Mouse (Mus musculus): ENCODE measurements around the gene Gga2. TPM values are rescaled to one million over a fixed set of nuclear protein-coding genes. Genes with fewer than 3 reads are reported as not detected.

The Gga2 gene
- total and polyA plus RNA-seq, 2 experiments from 2014 or later, result 25.5 to 29.8 TPM

DNA sequence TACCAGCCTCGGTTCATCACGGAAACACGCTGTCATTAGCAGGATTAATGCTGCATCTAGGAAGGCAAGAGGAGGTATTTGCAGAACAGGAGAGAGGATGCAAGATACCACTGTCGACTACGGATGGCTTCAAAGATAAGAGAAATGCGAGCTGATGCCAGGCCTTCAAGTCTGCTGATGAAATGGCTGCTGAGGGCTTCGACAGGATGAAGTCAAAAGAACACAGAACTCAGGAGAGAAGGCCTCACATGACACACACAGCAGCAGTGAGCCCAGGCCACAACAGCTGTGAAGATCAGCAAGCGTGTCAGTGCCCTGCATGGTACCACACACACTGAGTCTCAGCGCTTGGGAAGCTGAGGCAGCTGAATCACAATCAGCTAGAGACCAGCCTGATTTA, 50.8 kb downstream of the Gga2 start:
- H3K27ac ChIP-seq (ENCODE audit: low read depth, low read length), result no peak overlapping the region
- no peaks in the 10 kb centered on the region for H3K27me3 ChIP-seq (ENCODE audit: insufficient read depth, low read length)
- no peak overlapping the region for H3K4me3 ChIP-seq (ENCODE audit: low read depth, low read length)
- TF ChIP-seq CTCF (IDR thresholded peaks at IDR 0.05; ENCODE audit: low read depth), result no peak
- 89% methylated on average over 9 of the region's 9 CpGs for WGBS
- H3K4me1 ChIP-seq (ENCODE audit: insufficient read depth), result no peaks in the 10 kb centered on the region
- no peak for DNase-seq
- no peak for ATAC-seq
- no peak overlapping the region for H3K9ac ChIP-seq
- no peak overlapping the region for H3K4me2 ChIP-seq (ENCODE audit: low read depth)
- peaks cover 27% of the 10 kb centered on the region for H3K36me3 ChIP-seq (ENCODE audit: insufficient read depth)
- H3K9me3 ChIP-seq (ENCODE audit: low read length), result no peaks in the 10 kb centered on the region

DNA sequence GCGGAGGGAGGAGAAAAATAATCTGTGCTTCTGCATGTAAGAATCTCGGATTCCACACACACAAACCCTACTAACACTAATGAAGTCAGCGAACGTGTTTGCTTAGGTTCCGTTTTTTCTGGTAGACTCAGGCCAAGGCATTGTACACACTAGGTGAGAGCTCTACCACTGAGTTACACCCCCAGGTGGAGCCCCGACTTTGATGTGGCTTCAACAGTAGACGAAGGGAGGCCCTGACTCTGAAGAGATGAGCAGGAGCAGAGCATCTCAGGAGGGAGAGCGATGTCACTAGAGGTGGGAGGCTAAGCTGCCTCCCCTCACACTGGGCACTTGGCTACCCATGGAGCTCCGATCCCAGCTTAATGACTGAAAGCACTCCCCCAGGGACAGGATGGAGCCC, 52.2 kb downstream of the Gga2 start:
- ATAC-seq (no peak), DNase-seq (no peak)
- Histone ChIP-seq H3K4me1 (ENCODE audit: insufficient read depth) (no peaks in the 10 kb centered on the region), H3K4me3 (ENCODE audit: low read depth, low read length) (no peak overlapping the region), H3K9ac (no peak overlapping the region), H3K27ac (ENCODE audit: low read depth, low read length) (no peak overlapping the region), H3K27me3 (ENCODE audit: insufficient read depth, low read length) (no peaks in the 10 kb centered on the region), H3K9me3 (ENCODE audit: low read length) (no peaks in the 10 kb centered on the region), H3K36me3 (ENCODE audit: insufficient read depth) (peaks cover 27% of the 10 kb centered on the region), H3K4me2 (ENCODE audit: low read depth) (no peak overlapping the region)
- TF ChIP-seq CTCF (IDR thresholded peaks at IDR 0.05; ENCODE audit: low read depth), result no peak
- WGBS, result 84% methylated on average over 9 of the region's 9 CpGs

DNA sequence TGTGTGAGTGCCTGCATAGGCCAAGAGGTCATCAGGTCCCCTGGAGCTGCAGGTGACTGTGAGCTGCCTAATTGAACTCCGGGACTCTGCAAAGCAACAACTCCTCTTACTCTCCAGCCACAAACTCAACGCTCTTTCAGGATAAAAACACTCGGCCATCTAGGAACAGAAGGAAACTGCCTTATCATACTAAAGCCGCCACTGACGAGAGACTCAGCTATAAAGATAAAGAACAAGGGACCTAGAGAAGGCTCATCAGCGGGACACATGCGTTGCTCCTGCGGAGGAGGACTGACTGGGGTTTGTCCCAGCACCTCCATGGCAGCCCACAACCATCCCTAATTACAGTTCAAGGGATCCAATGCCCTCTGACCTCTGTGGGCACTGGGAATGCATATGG, 52.8 kb downstream of the Gga2 start:
- H3K4me2 ChIP-seq (ENCODE audit: low read depth), result no peak overlapping the region
- H3K9me3 ChIP-seq (ENCODE audit: low read length), result no peaks in the 10 kb centered on the region
- H3K27me3 ChIP-seq (ENCODE audit: insufficient read depth, low read length), result no peaks in the 10 kb centered on the region
- H3K4me3 ChIP-seq (ENCODE audit: low read depth, low read length), result no peak overlapping the region
- H3K4me1 ChIP-seq (ENCODE audit: insufficient read depth), result no peaks in the 10 kb centered on the region
- DNase-seq, result no peak
- ATAC-seq, result no peak
- no peak overlapping the region for H3K9ac ChIP-seq
- H3K36me3 ChIP-seq (ENCODE audit: insufficient read depth), result peaks cover 22% of the 10 kb centered on the region
- no peak for TF ChIP-seq CTCF (IDR thresholded peaks at IDR 0.05; ENCODE audit: low read depth)
- H3K27ac ChIP-seq (ENCODE audit: low read depth, low read length), result no peak overlapping the region
- 88% methylated on average over 8 of the region's 8 CpGs for WGBS

DNA sequence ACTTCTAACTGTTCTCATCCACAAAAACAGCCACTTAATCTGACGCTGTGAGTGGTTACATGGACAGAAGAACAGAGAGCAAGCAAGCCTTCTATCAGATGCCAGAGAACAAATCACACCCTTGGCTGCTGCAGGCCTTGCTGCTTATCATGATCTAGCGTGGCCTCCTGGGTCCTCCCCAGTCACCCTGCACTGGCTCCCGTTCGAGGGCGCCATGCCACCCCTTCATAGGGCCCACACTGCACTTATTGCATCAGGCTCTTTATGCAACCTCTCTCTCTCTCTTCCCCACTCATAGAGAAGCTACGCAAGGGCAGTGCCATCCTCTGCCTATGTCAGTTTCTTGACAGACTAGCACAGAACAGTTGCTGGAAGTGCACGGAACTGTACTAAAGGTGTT, 54.9 kb downstream of the Gga2 start:
- H3K27ac ChIP-seq (ENCODE audit: low read depth, low read length), result no peak overlapping the region
- peaks cover 14% of the 10 kb centered on the region; the same call in 1 of the 2 replicates for H3K36me3 ChIP-seq (ENCODE audit: insufficient read depth)
- ATAC-seq (no peak), DNase-seq (no peak)
- H3K4me3 ChIP-seq (ENCODE audit: low read depth, low read length), result no peak overlapping the region
- TF ChIP-seq CTCF (IDR thresholded peaks at IDR 0.05; ENCODE audit: low read depth), result no peak
- WGBS, result 92% methylated on average over 7 of the region's 7 CpGs
- H3K9me3 ChIP-seq (ENCODE audit: low read length), result no peaks in the 10 kb centered on the region
- H3K4me1 ChIP-seq (ENCODE audit: insufficient read depth), result no peaks in the 10 kb centered on the region
- no peak overlapping the region for H3K4me2 ChIP-seq (ENCODE audit: low read depth)
- no peak overlapping the region for H3K9ac ChIP-seq
- H3K27me3 ChIP-seq (ENCODE audit: insufficient read depth, low read length), result no peaks in the 10 kb centered on the region

DNA sequence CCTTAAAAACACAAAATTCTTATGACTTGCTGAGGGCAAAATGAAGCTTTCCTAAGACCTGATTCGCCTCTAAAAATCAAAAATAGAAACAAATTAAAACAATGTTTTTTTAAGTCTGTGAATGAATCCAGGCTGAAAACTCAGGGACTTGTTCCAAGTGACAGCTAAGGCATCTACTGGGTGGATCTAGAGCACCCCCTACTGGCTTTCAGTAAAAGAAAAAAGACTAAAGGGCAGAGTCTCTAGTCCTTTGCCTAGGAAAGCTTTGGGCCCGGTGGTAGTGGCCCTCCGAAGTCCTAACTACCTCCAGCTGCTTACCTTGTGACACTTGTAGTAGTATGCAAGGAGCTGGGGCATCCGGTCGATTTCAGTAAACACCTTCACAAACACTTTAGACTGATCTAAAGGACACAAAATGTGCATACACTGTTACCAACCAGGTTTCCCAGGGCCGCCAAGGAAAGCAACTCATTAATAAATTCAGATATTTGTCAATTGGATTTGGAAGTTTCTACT, 57.1 kb downstream of the Gga2 start:
- TF ChIP-seq CTCF (IDR thresholded peaks at IDR 0.05; ENCODE audit: low read depth), result peak; percentile 76
- H3K4me1 ChIP-seq (ENCODE audit: insufficient read depth), result no peaks in the 10 kb centered on the region
- no peak overlapping the region for H3K4me2 ChIP-seq (ENCODE audit: low read depth)
- H3K27me3 ChIP-seq (ENCODE audit: insufficient read depth, low read length), result no peaks in the 10 kb centered on the region
- DNase-seq, result peak; percentile 81
- H3K4me3 ChIP-seq (ENCODE audit: low read depth, low read length), result no peak overlapping the region
- no peak overlapping the region for H3K9ac ChIP-seq
- no peaks in the 10 kb centered on the region for H3K9me3 ChIP-seq (ENCODE audit: low read length)
- H3K27ac ChIP-seq (ENCODE audit: low read depth, low read length), result no peak overlapping the region
- H3K36me3 ChIP-seq (ENCODE audit: insufficient read depth), result peaks cover 8% of the 10 kb centered on the region; the same call in 1 of the 2 replicates
- 64% methylated on average over 6 of the region's 6 CpGs for WGBS
- no peak for ATAC-seq

DNA sequence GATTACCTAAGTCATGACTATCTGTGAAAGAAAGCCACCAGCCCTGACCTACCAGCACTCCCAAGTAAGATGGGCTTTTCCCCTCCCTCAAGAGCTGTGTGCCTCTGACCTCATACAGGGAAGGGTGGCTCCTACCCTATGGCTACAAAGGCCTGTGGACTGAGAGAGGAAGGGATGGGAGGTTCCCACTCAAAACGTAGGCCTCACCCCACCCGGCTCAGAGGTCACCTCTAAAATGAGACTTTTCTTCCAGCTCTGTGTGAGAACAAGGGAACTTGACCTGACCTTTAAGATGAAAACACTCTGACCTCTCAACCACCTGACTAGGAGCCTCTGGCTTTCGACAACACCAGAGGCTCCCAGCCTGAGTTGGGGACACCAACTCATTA, 58.5 kb downstream of the Gga2 start:
- H3K9me3 ChIP-seq (ENCODE audit: low read length), result no peaks in the 10 kb centered on the region
- 89% methylated on average over 3 of the region's 3 CpGs for WGBS
- no peak overlapping the region for H3K4me3 ChIP-seq (ENCODE audit: low read depth, low read length)
- no peak for ATAC-seq
- DNase-seq, result no peak
- H3K9ac ChIP-seq, result no peak overlapping the region
- peaks cover 5% of the 10 kb centered on the region; the same call in 1 of the 2 replicates for H3K36me3 ChIP-seq (ENCODE audit: insufficient read depth)
- TF ChIP-seq CTCF (IDR thresholded peaks at IDR 0.05; ENCODE audit: low read depth), result no peak
- H3K27ac ChIP-seq (ENCODE audit: low read depth, low read length), result no peak overlapping the region
- H3K4me2 ChIP-seq (ENCODE audit: low read depth), result no peak overlapping the region
- no peaks in the 10 kb centered on the region for H3K27me3 ChIP-seq (ENCODE audit: insufficient read depth, low read length)
- H3K4me1 ChIP-seq (ENCODE audit: insufficient read depth), result no peaks in the 10 kb centered on the region

DNA sequence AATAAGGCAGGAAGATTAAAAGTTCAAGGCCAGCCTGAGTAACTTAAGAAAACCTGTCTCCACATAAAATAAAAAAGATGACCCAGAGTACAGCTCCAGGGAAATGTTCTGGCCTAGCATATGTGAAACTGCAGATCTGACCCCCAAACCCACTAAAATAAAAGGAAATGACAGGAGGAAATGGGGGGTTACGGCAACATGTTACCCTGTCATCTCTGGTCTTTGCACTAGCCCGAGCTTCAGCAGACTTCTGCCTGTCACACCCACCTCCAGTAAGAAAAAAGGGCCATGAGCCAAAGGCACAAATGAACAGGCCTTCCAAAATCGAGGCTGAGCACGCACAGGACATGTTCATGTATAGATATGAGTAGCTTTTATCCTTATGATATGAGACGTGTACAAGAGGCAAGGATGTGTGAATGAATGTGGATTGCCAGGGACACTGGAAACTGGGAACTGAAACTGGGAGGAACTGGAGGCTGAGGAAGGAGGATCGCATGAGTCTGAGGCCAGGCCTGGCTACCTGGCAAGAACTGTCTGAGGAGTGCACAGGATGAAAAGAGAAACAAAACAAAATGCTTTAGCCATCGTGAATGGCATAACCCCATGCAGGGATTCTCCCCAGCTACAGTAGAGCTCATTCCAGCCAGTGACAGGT, 59.0 kb downstream of the Gga2 start:
- H3K36me3 ChIP-seq (ENCODE audit: insufficient read depth), result peaks cover 5% of the 10 kb centered on the region; the same call in 1 of the 2 replicates
- no peaks in the 10 kb centered on the region for H3K4me1 ChIP-seq (ENCODE audit: insufficient read depth)
- no peak overlapping the region for H3K4me2 ChIP-seq (ENCODE audit: low read depth)
- H3K9me3 ChIP-seq (ENCODE audit: low read length), result no peaks in the 10 kb centered on the region
- no peak overlapping the region for H3K27ac ChIP-seq (ENCODE audit: low read depth, low read length)
- DNase-seq (no peak), ATAC-seq (no peak)
- H3K27me3 ChIP-seq (ENCODE audit: insufficient read depth, low read length), result no peaks in the 10 kb centered on the region
- H3K9ac ChIP-seq, result no peak overlapping the region
- WGBS, result 88% methylated on average over 7 of the region's 7 CpGs
- H3K4me3 ChIP-seq (ENCODE audit: low read depth, low read length), result no peak overlapping the region
- no peak for TF ChIP-seq CTCF (IDR thresholded peaks at IDR 0.05; ENCODE audit: low read depth)

Data from forebrain, postnatal 0 days (tissue).